Mouse (Mus musculus) intestine, embryonic 16.5 days (tissue): ENCODE measurements at regions not wholly inside any gene's neighbourhood (a gene's known extent, or its start where the extent isn't known, plus 50 kb on each side); places are given as distances from the start of the nearest gene placed in this dataset.

Source experiments
- ATAC-seq: fragments of 200-750 bp; cut with Nextera tagmentation; 2 replicates; pipeline ENCODE4 v1.8.0; 2017; ENCODE audit warnings: moderate TSS enrichment, moderate library complexity
- H3K27ac ChIP-seq: fragments of 300-500 bp; sonication (generic); 2 replicates; pipeline ENCODE4 v1.5.1; 2014; ENCODE audit warnings: mild to moderate bottlenecking, low read length
- H3K27me3 ChIP-seq: fragments of 300-500 bp; sonication (generic); replicated peaks from 2 replicates; pipeline ENCODE4 v1.6.1; 2014; ENCODE audit warnings: low read length, control low read depth, mixed read lengths; ENCODE audit not compliant: control insufficient read depth, insufficient read depth
- H3K36me3 ChIP-seq: fragments of 300-500 bp; sonication (generic); 2 replicates; pipeline ENCODE4 v1.6.1; 2014; ENCODE audit warnings: low read length, control low read depth; ENCODE audit not compliant: control insufficient read depth, insufficient read depth
- H3K4me1 ChIP-seq: fragments of 300-500 bp; sonication (generic); 2 replicates; pipeline ENCODE4 v1.6.1; 2014; ENCODE audit warnings: low read length, control low read depth, mixed read lengths; ENCODE audit not compliant: control insufficient read depth, insufficient read depth
- H3K4me2 ChIP-seq: fragments of 300-500 bp; sonication (generic); 2 replicates; pipeline ENCODE4 v1.6.1; 2014; ENCODE audit warnings: low read depth, low read length, control low read depth
- H3K4me3 ChIP-seq: fragments of 300-500 bp; sonication (generic); 2 replicates; pipeline ENCODE4 v1.5.1; 2014; ENCODE audit warnings: mild to moderate bottlenecking, low read length
- H3K9ac ChIP-seq: fragments of 300-500 bp; sonication (generic); 2 replicates; pipeline ENCODE4 v1.6.1; 2014; ENCODE audit warnings: low read depth, low read length
- H3K9me3 ChIP-seq: fragments of 300-500 bp; sonication (generic); 2 replicates; pipeline ENCODE4 v1.6.1; 2016; ENCODE audit warnings: low read length, control low read depth; ENCODE audit not compliant: control insufficient read depth
- WGBS: fragments of 180-500 bp; shearing (Covaris S2); extraction: QIAGEN DNeasy Blood & Tissue Kit; methylation state at CpG from one replicate; pipeline ENCODE4 v1.1.7; 2014; 5-methylcytosine and 5-hydroxymethylcytosine counted together

- Histone ChIP-seq H3K9me3 (no peaks in the 10 kb centered on the region), H3K9ac (no peak overlapping the region), H3K27ac (no peak overlapping the region), H3K27me3 (peaks cover 5% of the 10 kb centered on the region; the same call in 1 of the 2 replicates), H3K4me1 (peaks cover 6% of the 10 kb centered on the region), H3K4me2 (no peak overlapping the region), H3K36me3 (no peaks in the 10 kb centered on the region), H3K4me3 (no peak overlapping the region)
- ATAC-seq = no peak
- WGBS = 74% methylated on average over 2 of the region's 2 CpGs
Observed at GRCm38 (mm10) chr19:45288722-45289121, 53.1 kb upstream of the Lbx1 start.

- no peak for ATAC-seq
- Histone ChIP-seq H3K9ac (no peak overlapping the region), H3K4me2 (no peak overlapping the region), H3K4me1 (peaks cover 16% of the 10 kb centered on the region), H3K27me3 (peaks cover 48% of the 10 kb centered on the region), H3K36me3 (no peaks in the 10 kb centered on the region), H3K27ac (no peak overlapping the region), H3K4me3 (no peak overlapping the region), H3K9me3 (no peaks in the 10 kb centered on the region)
- 41% methylated on average over 3 of the region's 3 CpGs for WGBS
Observed at GRCm38 (mm10) chr19:45297812-45298211, 62.2 kb upstream of the Lbx1 start.

GRCm38 (mm10) chr19:45299341-45299740 lies 63.7 kb upstream of the Lbx1 start:
- Histone ChIP-seq H3K27ac (no peak overlapping the region), H3K4me2 (no peak overlapping the region), H3K9ac (no peak overlapping the region), H3K4me3 (no peak overlapping the region), H3K27me3 (peaks cover 51% of the 10 kb centered on the region), H3K36me3 (no peaks in the 10 kb centered on the region), H3K9me3 (no peaks in the 10 kb centered on the region), H3K4me1 (peaks cover 7% of the 10 kb centered on the region)
- WGBS = 77% methylated on average over 3 of the region's 3 CpGs
- no peak for ATAC-seq

GRCm38 (mm10) chr19:45299768-45300167 lies 63.8 kb upstream of the Btrc start:
- ATAC-seq = no peak
- no peaks in the 10 kb centered on the region for H3K36me3 ChIP-seq
- peaks cover 55% of the 10 kb centered on the region for H3K27me3 ChIP-seq
- H3K4me1 ChIP-seq = peaks cover 5% of the 10 kb centered on the region
- H3K9me3 ChIP-seq = no peaks in the 10 kb centered on the region
- no peak overlapping the region for H3K27ac ChIP-seq
- no peak overlapping the region for H3K4me2 ChIP-seq
- WGBS = 45% methylated on average over 5 of the region's 5 CpGs
- H3K4me3 ChIP-seq = no peak overlapping the region
- no peak overlapping the region for H3K9ac ChIP-seq

- 3% methylated on average over 22 of the region's 22 CpGs for WGBS
- Histone ChIP-seq H3K4me3 (peak overlapping the region; percentile 61), H3K4me2 (peak overlapping the region; percentile 97), H3K4me1 (peaks cover 5% of the 10 kb centered on the region), H3K27me3 (peaks cover 57% of the 10 kb centered on the region), H3K36me3 (no peaks in the 10 kb centered on the region), H3K9me3 (no peaks in the 10 kb centered on the region), H3K9ac (peak overlapping the region; percentile 65), H3K27ac (no peak overlapping the region)
- peak; percentile 54; the same call in 1 of the 2 replicates for ATAC-seq
Observed at GRCm38 (mm10) chr19:45300691-45301431, 62.7 kb upstream of the Btrc start.

- Histone ChIP-seq H3K9me3 (no peaks in the 10 kb centered on the region), H3K4me2 (peak overlapping the region; percentile 97), H3K9ac (peak overlapping the region; percentile 65), H3K4me3 (peak overlapping the region; percentile 61), H3K4me1 (peaks cover 5% of the 10 kb centered on the region), H3K27me3 (peaks cover 56% of the 10 kb centered on the region), H3K36me3 (no peaks in the 10 kb centered on the region), H3K27ac (peak overlapping the region; percentile 68; the same call in 1 of the 2 replicates)
- ATAC-seq = no peak
- WGBS = under 1% methylated on average over 16 of the region's 16 CpGs
Observed at GRCm38 (mm10) chr19:45301432-45301732, 62.2 kb upstream of the Btrc start.

- Histone ChIP-seq H3K4me1 (peaks cover 5% of the 10 kb centered on the region), H3K27ac (peak overlapping the region; percentile 68), H3K4me2 (peak overlapping the region; percentile 97), H3K9me3 (no peaks in the 10 kb centered on the region), H3K27me3 (peaks cover 54% of the 10 kb centered on the region), H3K36me3 (no peaks in the 10 kb centered on the region), H3K4me3 (peak overlapping the region; percentile 61), H3K9ac (peak overlapping the region; percentile 65)
- WGBS = under 1% methylated on average over 58 of the region's 58 CpGs
- peak; percentile 60 for ATAC-seq
Observed at GRCm38 (mm10) chr19:45301733-45302547, 61.6 kb upstream of the Btrc start.

GRCm38 (mm10) chr19:45302548-45303241 lies 60.8 kb upstream of the Btrc start:
- Histone ChIP-seq H3K4me2 (peak overlapping the region; percentile 97), H3K4me1 (peaks cover 5% of the 10 kb centered on the region), H3K36me3 (no peaks in the 10 kb centered on the region), H3K9ac (no peak overlapping the region; the same call in 1 of the 2 replicates), H3K9me3 (no peaks in the 10 kb centered on the region), H3K4me3 (peak overlapping the region; percentile 61), H3K27ac (no peak overlapping the region), H3K27me3 (peaks cover 49% of the 10 kb centered on the region)
- 10% methylated on average over 16 of the region's 16 CpGs for WGBS
- ATAC-seq = peak; percentile 41; the same call in 1 of the 2 replicates

- no peaks in the 10 kb centered on the region for H3K9me3 ChIP-seq
- H3K27me3 ChIP-seq = peaks cover 39% of the 10 kb centered on the region
- no peak overlapping the region for H3K4me3 ChIP-seq
- 14% methylated on average over 8 of the region's 8 CpGs for WGBS
- H3K9ac ChIP-seq = no peak overlapping the region
- no peak for ATAC-seq
- H3K4me2 ChIP-seq = no peak overlapping the region
- H3K27ac ChIP-seq = no peak overlapping the region
- no peaks in the 10 kb centered on the region for H3K36me3 ChIP-seq
- peaks cover 7% of the 10 kb centered on the region for H3K4me1 ChIP-seq
Observed at GRCm38 (mm10) chr19:45304538-45304937, 59.0 kb upstream of the Btrc start.
